Mouse (Mus musculus) testis, adult 2 months (tissue): ENCODE measurements around the gene Timm8b.

ENCODE experiments used
- CTCF ChIP-seq: fragments of 200-500 bp; IDR thresholded peaks from 2 replicates; pipeline ENCODE4 v1.5.1; 2012; ENCODE audit warnings: low read depth, mild to moderate bottlenecking, inconsistent platforms, low read length, moderate library complexity; ENCODE audit not compliant: control insufficient read depth, insufficient read depth, insufficient replicate concordance
- POLR2A ChIP-seq: fragments of 200-500 bp; IDR thresholded peaks from 2 replicates; pipeline ENCODE4 v1.6.1; 2012; ENCODE audit warnings: low read depth, mild to moderate bottlenecking, inconsistent platforms, low read length, moderate library complexity; ENCODE audit not compliant: control insufficient read depth

GRCm38 (mm10) chr9:50634270-50634669, 30.6 kb downstream of the Timm8b start:
- TF ChIP-seq POLR2A = no peak
- TF ChIP-seq CTCF = no peak
